Mouse (Mus musculus): ENCODE results near the gene Gm29276. TPM values are rescaled to one million over a fixed set of nuclear protein-coding genes. Genes with fewer than 3 reads are reported as not detected.
"Not testable (repeated sequence)": the region's sequence is repeated elsewhere in the genome, so short reads cannot be mapped to it uniquely, and the experiment has no call there.

Gene Gm29276
- not detected in 2 replicates for polyA plus RNA-seq (2015; fragmentation: Nextera tagmentation; extraction: Ambion mirVana)

- H3K4me3 ChIP-seq (ENCODE audit: low read depth, low read length); H3K27ac ChIP-seq (ENCODE audit: low read depth); H3K4me2 ChIP-seq (ENCODE audit: low read depth, low read length); ATAC-seq; H3K4me1 ChIP-seq (ENCODE audit: insufficient read depth); H3K9me3 ChIP-seq (ENCODE audit: low read length); H3K9ac ChIP-seq (replicated peaks); H3K36me3 ChIP-seq (replicated peaks; ENCODE audit: insufficient read depth, low read length); H3K27me3 ChIP-seq (ENCODE audit: insufficient read depth, low read length); DNase-seq: not testable (repeated sequence)
- WGBS (ENCODE audit: insufficient replicate concordance), result no CpG with 5 or more reads among the region's 7 CpGs
Measured at GRCm38 (mm10) chrY:42582150-42582549, at the start of gene Gm29276. TSS of gene Gm29276 (minus strand) at chrY:42582250.
